Mouse (Mus musculus) CH12.LX (cell line): ENCODE measurements around the gene Slc2a4. TPM values are rescaled to one million over a fixed set of nuclear protein-coding genes. Genes with fewer than 3 reads are reported as not detected.
A peak's percentile ranks its signal among the peaks of the same experiment; 100 is the strongest.

Experiments used
- DNase-seq: peaks from one replicate; pipeline ENCODE4 v3.0.0-alpha.2; 2013; ENCODE audit errors: extremely low read depth
- H3K27ac ChIP-seq: 2 replicates; pipeline ENCODE4 v1.5.1; 2012; ENCODE audit warnings: low read depth, mild to moderate bottlenecking, control low read depth, moderate library complexity; ENCODE audit not compliant: insufficient read depth
- H3K27me3 ChIP-seq: replicated peaks from 2 replicates; pipeline ENCODE3; 2012; ENCODE audit warnings: inconsistent platforms
- H3K36me3 ChIP-seq, 2 experiments: replicated peaks in 1 of 2; 2 replicates each; pipeline versions ENCODE3 to v1.6.1; 2012; ENCODE audit warnings: inconsistent platforms in 1 of 2, low read length in 1 of 2, mild to moderate bottlenecking in 1 of 2, mixed read lengths in 1 of 2, moderate library complexity in 1 of 2; ENCODE audit not compliant: control insufficient read depth in 1 of 2, insufficient read depth in 1 of 2
- H3K4me1 ChIP-seq, 2 experiments: 2 replicates each; pipeline ENCODE4 v1.6.1; 2012; ENCODE audit warnings: inconsistent platforms in 1 of 2, moderate library complexity in 1 of 2; ENCODE audit not compliant: insufficient read depth in 2 of 2, control insufficient read depth in 1 of 2
- H3K4me2 ChIP-seq: 2 replicates; pipeline ENCODE4 v1.6.1; 2012; ENCODE audit warnings: low read depth, mild to moderate bottlenecking, control low read depth; ENCODE audit not compliant: poor library complexity, insufficient read depth, severe bottlenecking
- H3K4me3 ChIP-seq, 3 experiments: fragments of 150-350 bp in 1 of 3; sonication (generic) in 1 of 3; replicated peaks in 1 of 3; 2 replicates each; pipeline versions ENCODE3 to v1.5.1; 2011 to 2012; ENCODE audit warnings: low read depth in 2 of 3, low read length in 2 of 3, mild to moderate bottlenecking in 2 of 3, moderate library complexity in 2 of 3, control low read depth in 1 of 3, improper control_type of control experiment in 1 of 3, inconsistent platforms in 1 of 3, mixed read lengths in 1 of 3; ENCODE audit not compliant: poor library complexity in 1 of 3
- H3K79me2 ChIP-seq: replicated peaks from 2 replicates; pipeline ENCODE4 v1.6.1; 2012; ENCODE audit warnings: mild to moderate bottlenecking, moderate library complexity; ENCODE audit not compliant: control insufficient read depth, poor library complexity, insufficient read depth, severe bottlenecking; ENCODE audit errors: extremely low read depth
- H3K9ac ChIP-seq: 2 replicates; pipeline ENCODE4 v1.6.1; 2012; ENCODE audit warnings: low read depth, mild to moderate bottlenecking, control low read depth, moderate library complexity; ENCODE audit not compliant: insufficient read depth
- H3K9me3 ChIP-seq: replicated peaks from 2 replicates; pipeline ENCODE3; 2012; ENCODE audit warnings: low read length, inconsistent platforms, mixed read lengths
- CHD1 ChIP-seq: IDR thresholded peaks from 2 replicates; pipeline ENCODE4 v1.6.1; 2012; ENCODE audit warnings: low read depth, low read length, improper control_type of control experiment, inconsistent platforms
- CHD2 ChIP-seq: IDR thresholded peaks from 2 replicates; pipeline ENCODE4 v1.6.1; 2011; ENCODE audit warnings: low read length, improper control_type of control experiment
- CTCF ChIP-seq, 2 experiments: IDR thresholded peaks in 1 of 2; conservative IDR thresholded peaks in 1 of 2; 2 replicates each; pipeline ENCODE4 v1.5.1; 2011 to 2012; ENCODE audit warnings: low read depth in 2 of 2, low read length in 2 of 2, improper control_type of control experiment in 1 of 2, inconsistent platforms in 1 of 2, mild to moderate bottlenecking in 1 of 2, moderate library complexity in 1 of 2
- GABPA ChIP-seq: IDR thresholded peaks from 2 replicates; pipeline ENCODE4 v1.6.1; 2012; ENCODE audit warnings: low read depth, low read length, improper control_type of control experiment, inconsistent platforms; ENCODE audit not compliant: insufficient replicate concordance
- IRF4 ChIP-seq: IDR thresholded peaks from 2 replicates; pipeline ENCODE4 v1.6.1; 2014; ENCODE audit warnings: low read depth, mild to moderate bottlenecking, inconsistent platforms, low read length, improper control_type of control experiment
- JUN ChIP-seq: IDR thresholded peaks from 2 replicates; pipeline ENCODE4 v1.6.1; 2011; ENCODE audit warnings: low read depth, mild to moderate bottlenecking, low read length, improper control_type of control experiment, moderate library complexity; ENCODE audit not compliant: insufficient read depth
- JUND ChIP-seq: conservative IDR thresholded peaks from 2 replicates; pipeline ENCODE4 v1.6.1; 2011; ENCODE audit warnings: low read depth, low read length, improper control_type of control experiment
- MYC ChIP-seq: IDR thresholded peaks from 2 replicates; pipeline ENCODE4 v1.6.1; 2011; ENCODE audit warnings: low read depth, mild to moderate bottlenecking, improper control_type of control experiment, low read length
- PAX5 ChIP-seq: IDR thresholded peaks from 2 replicates; pipeline ENCODE4 v1.6.1; 2012; ENCODE audit warnings: low read length, inconsistent platforms, mixed read lengths
- RCOR1 ChIP-seq: conservative IDR thresholded peaks from 2 replicates; pipeline ENCODE4 v1.6.1; 2012; ENCODE audit warnings: low read depth, mild to moderate bottlenecking, inconsistent platforms, low read length, improper control_type of control experiment
- SIN3A ChIP-seq: IDR thresholded peaks from 2 replicates; pipeline ENCODE4 v1.6.1; 2012; ENCODE audit warnings: low read length, improper control_type of control experiment, inconsistent platforms
- TCF12 ChIP-seq: IDR thresholded peaks from 2 replicates; pipeline ENCODE4 v1.6.1; 2014; ENCODE audit warnings: low read depth, mild to moderate bottlenecking, inconsistent platforms, low read length, improper control_type of control experiment
- UBTF ChIP-seq: IDR thresholded peaks from 2 replicates; pipeline ENCODE4 v1.6.1; 2012; ENCODE audit warnings: low read depth, mild to moderate bottlenecking, inconsistent platforms, low read length, improper control_type of control experiment, moderate library complexity
- USF1 ChIP-seq: IDR thresholded peaks from 2 replicates; pipeline ENCODE4 v1.6.1; 2014; ENCODE audit warnings: low read depth, mild to moderate bottlenecking, inconsistent platforms, low read length, improper control_type of control experiment
- ZMIZ1 ChIP-seq: IDR thresholded peaks from 2 replicates; pipeline ENCODE4 v1.6.1; 2012; ENCODE audit warnings: low read depth, mild to moderate bottlenecking, inconsistent platforms, low read length, improper control_type of control experiment
- ZNF384 ChIP-seq: IDR thresholded peaks from 2 replicates; pipeline ENCODE4 v1.6.1; 2012; ENCODE audit warnings: low read depth, low read length, improper control_type of control experiment, inconsistent platforms
- dilution Hi-C: fragments of 300-500 bp; cut with MboI; formaldehyde crosslinking; loops from 2 replicates; pipeline ENCODE4 v1.14.3; 2020; ENCODE audit warnings: low sequenced_read_pairs; ENCODE audit not compliant: extremely low pct_unique_long_range_greater_than_20kb, extremely low pct_ligation_motif_present
- in situ Hi-C: fragments of 300-500 bp; cut with MboI; formaldehyde crosslinking; loops from 3 replicates; pipeline ENCODE4 v1.14.3; 2019; ENCODE audit warnings: low sequenced_read_pairs, low pct_ligation_motif_present, low pct_unique_long_range_greater_than_20kb, mixed read lengths
- polyA plus RNA-seq: library from polyadenylated mRNA; unstranded; fragments of >175 nt; gene quantifications from 2 replicates; pipeline ENCODE4 v1.2.1, GENCODE M21; 2012; ENCODE audit warnings: low read depth; ENCODE audit not compliant: insufficient read length
- total RNA-seq, 2 experiments: library from RNA; depleted of rRNA; stranded (reverse); fragments of 300-350 nt in 1 of 2; fragments of >200 nt in 1 of 2; gene quantifications; 2 replicates each; pipeline ENCODE4 v1.2.3; 2012 to 2014

Gene Slc2a4
- total and polyA plus RNA-seq, 3 experiments = 2.3 to 3.8 (median 2.6) TPM

- TF ChIP-seq MYC (no peak), TCF12 (peak; percentile 24; the same call in 1 of the 2 replicates), GABPA (no peak), PAX5 (no peak), ZMIZ1 (no peak), USF1 (no peak), UBTF (no peak), JUND (no peak), IRF4 (peak; percentile 54), ZNF384 (no peak), CTCF (conservative IDR thresholded peaks at IDR 0.05 in 1 of 2, IDR thresholded peaks at IDR 0.05 in 1 of 2; ENCODE audit: low read depth in 2 of 2, low read length in 2 of 2) (no peak)
These were observed 1.7 kb downstream of the Slc2a4 start (continued) for GRCm38 (mm10) chr11:69945997-69946891.

- dilution Hi-C loops = no loop called here
- in situ Hi-C loops = no loop called here
- H3K9me3 ChIP-seq = no peaks in the 10 kb centered on the region
- H3K27ac ChIP-seq = no peak overlapping the region
- H3K79me2 ChIP-seq = no peaks in the 10 kb centered on the region
- peaks cover 21 to 36% of the 10 kb centered on the region in 2 experiments for H3K4me1 ChIP-seq
- H3K9ac ChIP-seq = no peak overlapping the region
- no peak overlapping the region for H3K4me3 ChIP-seq
- no peak overlapping the region for H3K4me2 ChIP-seq
- TF ChIP-seq JUN = no peak
- DNase-seq = no peak
- peaks cover 15% of the 10 kb centered on the region for H3K27me3 ChIP-seq
- H3K36me3 ChIP-seq = peaks cover 0 to 15% of the 10 kb centered on the region in 2 experiments
These were observed 2.8 kb downstream of the Slc2a4 start for GRCm38 (mm10) chr11:69945216-69945615.

GRCm38 (mm10) chr11:69940962-69941361 is 7.0 kb downstream of the Slc2a4 start:
- Histone ChIP-seq H3K27me3 (peaks cover 47% of the 10 kb centered on the region), H3K36me3 (peaks cover 0 to 15% of the 10 kb centered on the region in 2 experiments), H3K79me2 (no peaks in the 10 kb centered on the region), H3K9ac (no peak overlapping the region), H3K4me3 (no peak overlapping the region), H3K9me3 (no peaks in the 10 kb centered on the region), H3K4me2 (no peak overlapping the region), H3K27ac (no peak overlapping the region), H3K4me1 (peaks cover under 1 to 17% of the 10 kb centered on the region in 2 experiments; a peak in 3 of 4 replicates)
- dilution Hi-C loops (no loop called here), in situ Hi-C loops (no loop called here)
- TF ChIP-seq SIN3A = no peak
- no peak for TF ChIP-seq IRF4
- TF ChIP-seq CHD1 = no peak
- TF ChIP-seq RCOR1 = no peak
- no peak for TF ChIP-seq CTCF (conservative IDR thresholded peaks at IDR 0.05 in 1 of 2, IDR thresholded peaks at IDR 0.05 in 1 of 2; ENCODE audit: low read depth in 2 of 2, low read length in 2 of 2)
- no peak for TF ChIP-seq CHD2
- no peak for DNase-seq
